Mouse (Mus musculus) adrenal gland, postnatal 10 days (tissue): Measurements from ENCODE around the gene Gm13306. TPM values are rescaled to one million over a fixed set of nuclear protein-coding genes. Genes with fewer than 3 reads are reported as not detected.
"Not testable (repeated sequence)": the region's sequence is repeated elsewhere in the genome, so short reads cannot be mapped to it uniquely, and the experiment has no call there.

Experiments used
- DNase-seq: peaks from one replicate; pipeline ENCODE4 v3.0.0; 2021; ENCODE audit warnings: mixed read lengths
- long read RNA-seq, 2 experiments: library from polyadenylated mRNA; stranded (forward); transcript quantifications; one replicate each; pipeline ENCODE4 v2.0.0; 2021
- total RNA-seq, 2 experiments: library from RNA; stranded (reverse); gene quantifications; 2 replicates each; pipeline ENCODE4 v1.2.3; 2021

Gene Gm13306
- total RNA-seq: 1 to 10 TPM in 1 of 2 experiments, not detected in 1; 5.8 TPM
- long read RNA-seq, experiment 1, partial matches to known transcripts: 0 of 4 reads
- long read RNA-seq, experiment 1, other reads (novel, unspliced or antisense): 0 of 4 reads
- long read RNA-seq, experiment 2, partial matches to known transcripts: 0 of 2 reads
- long read RNA-seq, experiment 2, other reads (novel, unspliced or antisense): 1 of 2 reads

DNA sequence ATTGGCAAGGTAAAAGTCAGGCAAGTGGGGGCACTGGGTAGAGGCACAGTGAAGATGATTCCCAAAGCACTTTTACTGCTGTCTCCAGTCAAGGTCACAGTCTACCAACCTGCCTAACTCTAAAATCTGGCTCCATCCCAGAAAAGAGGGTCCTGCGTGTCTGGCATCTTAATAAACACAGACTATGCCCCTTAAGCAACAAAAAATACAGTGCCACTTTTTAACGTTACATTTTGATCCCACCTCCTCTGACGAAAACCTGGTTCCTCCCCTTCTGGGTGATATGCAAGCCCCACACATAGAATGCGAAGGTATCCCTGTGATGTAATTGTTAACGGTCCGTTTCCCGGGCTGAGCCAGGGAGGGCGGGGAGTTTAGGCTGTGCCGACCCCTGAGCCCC, at the start of gene Gm13306:
Gm13306 (plus strand) TSS at position 301 of the 400 bp plus-strand sequence.
- DNase-seq: not testable (repeated sequence)

DNA sequence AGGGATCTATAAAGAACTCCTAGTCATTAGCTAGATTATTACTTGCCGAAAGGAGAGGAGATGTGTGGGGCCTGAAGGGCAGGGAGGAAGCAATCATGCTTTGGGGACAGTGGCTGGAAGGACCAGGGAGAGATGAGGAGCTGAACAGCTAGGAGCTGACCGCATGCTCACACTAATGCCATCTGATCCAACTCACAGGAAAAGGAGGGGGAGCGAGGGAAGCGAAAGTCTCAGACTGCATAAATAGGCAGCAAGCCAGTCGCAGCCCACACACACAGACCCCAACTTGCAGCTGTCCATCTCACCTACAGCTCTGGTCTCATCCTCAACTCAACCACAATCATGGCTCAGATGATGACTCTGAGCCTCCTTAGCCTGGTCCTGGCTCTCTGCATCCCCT, 38.7 kb upstream of the Gm13306 start, which contains the start of gene Gm13304:
Gm13304 (plus strand) TSS at position 301 of the 400 bp plus-strand sequence.
- DNase-seq: not testable (repeated sequence)

DNA sequence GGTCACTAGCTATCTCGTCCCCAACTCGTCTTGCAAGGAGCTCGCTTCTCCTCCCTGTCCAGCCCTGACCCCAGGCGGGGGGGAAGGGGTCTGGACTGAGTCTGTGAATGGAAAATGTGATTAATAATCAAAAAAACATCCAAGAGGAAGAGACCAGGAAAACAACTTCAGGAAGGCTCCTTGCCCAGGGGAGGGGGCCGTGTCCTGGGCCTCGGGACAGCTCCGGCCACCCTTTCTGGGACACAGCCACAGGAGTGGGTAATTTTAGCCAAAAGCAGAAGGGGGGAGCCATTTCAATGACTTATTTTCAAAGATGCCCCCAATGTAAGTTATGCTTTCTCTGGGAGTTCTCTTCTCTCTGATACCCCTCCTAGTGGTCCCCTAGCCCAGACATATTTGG, 15.3 kb downstream of the Gm13306 start, which contains the start of gene Gm13305:
Gm13305 (minus strand) TSS at position 101 of the 400 bp plus-strand sequence.
- DNase-seq: not testable (repeated sequence)

DNA sequence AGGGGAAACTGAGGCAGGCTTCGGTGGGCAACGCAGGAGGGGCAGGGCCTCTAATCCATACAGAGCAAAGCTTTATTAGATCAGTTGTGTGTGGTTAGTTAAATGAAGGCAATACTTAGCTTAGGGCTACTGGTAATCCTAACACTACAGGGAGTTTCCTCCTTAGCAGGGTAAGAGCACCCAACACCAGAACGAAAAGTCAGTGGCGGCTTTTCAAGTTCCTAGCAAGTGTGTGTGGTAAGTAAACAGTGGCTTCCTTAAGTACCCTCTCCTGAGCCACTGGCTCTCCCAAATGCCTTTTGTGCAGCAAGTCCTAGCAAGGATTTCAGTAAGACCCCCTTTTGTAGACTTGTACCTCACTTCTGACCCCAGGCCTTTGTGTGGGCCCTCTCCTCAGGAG, 25.0 kb downstream of the Gm13306 start:
- not testable (repeated sequence) for DNase-seq

DNA sequence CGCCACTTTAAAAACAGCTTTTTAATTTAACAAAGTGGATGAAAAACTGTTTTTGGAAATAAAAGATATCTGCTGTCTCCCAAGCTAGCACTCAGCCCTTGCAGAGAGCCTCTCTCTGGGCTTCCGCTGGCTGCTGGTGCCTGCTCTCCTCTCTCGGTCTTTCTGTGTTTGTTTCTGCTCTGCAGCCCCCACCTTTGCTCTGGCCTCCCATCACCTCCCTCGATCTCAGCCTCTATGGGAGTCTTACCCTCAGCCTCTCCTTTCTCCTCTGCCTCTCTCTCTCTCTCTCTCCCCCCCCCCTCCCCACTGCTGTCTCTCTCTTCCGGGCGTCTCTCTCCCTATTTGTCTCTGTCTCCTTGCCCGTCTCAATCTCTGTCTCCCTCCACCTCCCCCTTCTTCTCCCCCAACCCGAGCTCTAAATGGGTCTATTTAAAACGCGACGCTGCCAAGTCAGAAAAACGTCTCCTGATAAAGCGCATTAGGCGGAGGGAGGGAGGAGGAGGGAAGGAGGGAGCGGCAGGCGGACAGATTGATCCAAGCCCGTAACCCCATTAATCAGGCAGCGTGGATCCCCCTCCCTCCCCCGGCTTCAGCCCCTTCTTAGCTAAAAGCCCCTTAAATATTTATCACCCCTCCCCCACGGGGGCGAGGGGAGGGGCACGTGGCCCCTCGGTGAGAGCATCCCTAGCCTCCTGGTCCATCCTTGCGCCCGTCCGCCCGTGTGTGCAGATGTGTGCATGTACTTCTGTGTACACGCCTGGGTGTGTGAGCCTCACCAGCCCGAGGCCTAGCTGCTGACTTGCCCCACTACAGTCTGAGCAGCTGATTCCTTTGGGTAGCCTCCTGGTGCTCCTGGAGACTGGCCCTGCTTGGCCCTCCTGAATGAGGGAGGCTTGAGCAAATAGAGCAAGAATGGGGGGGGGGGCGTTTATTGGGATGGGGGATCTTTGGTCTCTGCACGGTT, 30.3 kb downstream of the Gm13306 start:
- DNase-seq: not testable (repeated sequence)

DNA sequence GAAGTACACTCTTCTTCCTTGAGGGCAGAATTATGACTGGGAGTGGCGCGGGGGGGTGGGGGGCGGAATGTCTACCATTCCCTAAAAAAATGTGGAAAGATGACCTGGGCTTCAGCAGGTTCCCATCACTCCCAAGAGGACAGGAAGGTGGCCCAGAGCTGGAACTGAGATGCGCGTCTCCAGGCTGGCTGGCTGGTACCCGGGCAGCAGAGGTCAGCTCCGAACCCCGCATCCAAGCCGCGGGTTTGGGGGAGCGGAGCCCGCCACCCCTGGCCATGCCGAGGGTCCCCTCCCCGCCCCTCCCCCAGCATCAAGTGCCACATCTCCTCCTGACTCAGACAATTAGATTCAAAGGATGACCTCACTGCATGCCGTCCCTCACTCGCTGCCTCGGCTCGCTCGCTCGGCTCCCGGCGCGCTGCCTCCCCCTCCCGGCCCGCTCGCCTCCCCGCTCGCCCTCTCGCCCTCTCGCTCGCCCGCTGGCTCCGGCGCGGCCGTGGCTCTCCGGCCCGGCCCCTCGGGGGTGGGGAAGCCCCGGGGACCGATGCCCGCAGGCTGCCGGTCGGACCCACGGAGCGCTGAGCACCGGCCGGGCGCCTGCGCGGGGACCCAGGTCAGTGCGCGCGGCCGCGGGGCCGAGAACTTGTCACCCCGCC, 31.2 kb downstream of the Gm13306 start:
- DNase-seq: not testable (repeated sequence)

DNA sequence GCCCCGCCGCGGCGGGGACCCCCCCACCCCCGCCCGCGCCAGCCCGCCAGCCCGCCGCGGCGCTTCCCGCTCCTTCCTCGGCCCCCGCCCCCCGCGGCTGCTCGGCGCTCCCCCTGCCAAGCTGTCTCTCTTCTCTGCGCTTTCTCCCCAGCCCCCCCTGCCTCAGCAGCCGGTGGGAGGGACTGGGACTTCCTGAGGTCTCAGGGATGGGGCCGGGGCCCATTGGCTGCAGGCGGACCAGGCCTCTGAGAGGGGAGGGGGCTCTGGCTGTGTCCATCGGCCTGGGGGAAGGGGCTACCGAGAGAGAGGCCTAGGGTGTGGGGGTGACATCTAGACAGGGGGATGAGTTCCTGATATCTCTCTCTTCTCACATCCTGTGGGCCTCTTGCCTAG, 31.7 kb downstream of the Gm13306 start:
- DNase-seq: not testable (repeated sequence)

Other genes starting within 250 kb of the Gm13306 start
- not detected for gene Gm21541, start 249.8 kb upstream of the Gm13306 start, total RNA-seq
- 1 to 10 TPM; 2.8 to 4.5 TPM for gene Gm20878, start 211.9 kb upstream of the Gm13306 start, total RNA-seq
- under 1 TPM; 0.33 to 0.58 TPM for gene Fam205a4, start 187.4 kb upstream of the Gm13306 start, total RNA-seq
- not detected for gene Gm21093, start 118.7 kb upstream of the Gm13306 start, total RNA-seq
- not detected for gene Gm3893, start 62.2 kb upstream of the Gm13306 start, total RNA-seq
- 10 to 100 TPM in 1 of 2 experiments, 1 to 10 TPM in 1; 9.2 to 14.2 TPM for gene Gm13304, start 38.6 kb upstream of the Gm13306 start, total RNA-seq
- 1 to 10 TPM in 1 of 2 experiments, not detected in 1; 1.7 TPM for gene Gm13305, start 15.2 kb downstream of the Gm13306 start, total RNA-seq
- gene Gm10600, start 87.2 kb downstream of the Gm13306 start, total RNA-seq: 1 to 10 TPM; 1.3 to 1.9 TPM
- not detected for gene Ccl21b, start 102.3 kb downstream of the Gm13306 start, total RNA-seq
- gene Gm21953, start 140.8 kb downstream of the Gm13306 start, total RNA-seq: not detected
- not detected for gene Fam205a3, start 164.9 kb downstream of the Gm13306 start, total RNA-seq